Mouse (Mus musculus) ES-E14 (cell line): ENCODE results near the gene Tex261.

Source experiments
- CHD2 ChIP-seq: IDR thresholded peaks from 2 replicates; pipeline ENCODE4 v1.6.1; 2014; ENCODE audit warnings: mild to moderate bottlenecking, low read depth, low read length, inconsistent platforms
- HCFC1 ChIP-seq: IDR thresholded peaks from 2 replicates; pipeline ENCODE4 v1.6.1; 2012; ENCODE audit warnings: low read length, inconsistent platforms, borderline replicate concordance; ENCODE audit not compliant: insufficient read depth
- ZC3H11A ChIP-seq: IDR thresholded peaks from 2 replicates; pipeline ENCODE4 v1.6.1; 2012; ENCODE audit warnings: low read depth, mild to moderate bottlenecking, inconsistent platforms, low read length, borderline replicate concordance
- ZNF384 ChIP-seq: IDR thresholded peaks from 2 replicates; pipeline ENCODE4 v1.6.1; 2012; ENCODE audit warnings: low read depth, low read length, inconsistent platforms

DNA sequence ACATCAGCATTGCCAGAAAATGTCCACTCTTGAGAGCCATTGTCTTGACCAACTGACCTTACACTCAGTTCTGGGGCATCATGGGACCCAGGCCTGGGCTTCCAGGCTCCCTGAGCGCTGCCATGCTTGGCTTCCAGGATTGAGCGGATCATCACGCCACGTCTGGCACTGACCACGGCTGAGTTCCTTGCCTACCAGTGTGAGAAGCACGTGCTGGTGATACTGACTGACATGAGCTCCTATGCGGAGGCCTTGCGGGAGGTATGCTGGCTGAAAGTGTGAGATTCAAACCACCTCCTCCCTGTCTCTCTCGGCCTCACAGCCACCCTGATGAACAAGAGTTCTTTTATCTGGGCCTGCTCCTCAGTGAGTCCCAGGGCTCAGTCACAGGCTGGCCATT, 19.6 kb downstream of the Tex261 start:
- no peak for TF ChIP-seq ZNF384
- TF ChIP-seq HCFC1 = no peak
- no peak for TF ChIP-seq CHD2
- no peak for TF ChIP-seq ZC3H11A
